Mouse (Mus musculus): ENCODE measurements around the gene Kctd13.

DNA sequence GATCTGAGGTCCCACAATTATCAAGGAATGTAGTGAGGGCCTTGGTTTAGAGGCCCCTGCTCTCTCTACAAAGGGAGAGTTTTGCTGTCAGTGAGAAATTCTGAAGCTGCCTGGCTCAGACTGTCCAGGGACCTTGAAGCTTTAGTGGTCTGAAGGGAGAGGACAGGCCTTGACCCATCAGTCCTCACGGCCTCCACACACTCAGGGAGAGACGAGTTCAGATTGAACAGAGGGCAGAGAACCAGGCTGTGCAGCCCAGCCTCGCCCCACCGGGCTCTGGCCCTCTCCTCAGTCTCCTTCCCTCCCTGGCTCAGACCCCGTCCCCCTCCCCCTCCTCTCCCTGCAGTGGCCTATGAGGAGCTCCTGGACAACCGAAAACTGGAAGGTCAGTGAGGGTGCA lies 38.7 kb downstream of the Kctd13 start:
- no peak for TF ChIP-seq CTCF (IDR thresholded peaks at IDR 0.05; ENCODE audit: low read depth)
- no peak for TF ChIP-seq EP300 (IDR thresholded peaks at IDR 0.05; ENCODE audit: low read depth)
